In the genomic region with DNA sequence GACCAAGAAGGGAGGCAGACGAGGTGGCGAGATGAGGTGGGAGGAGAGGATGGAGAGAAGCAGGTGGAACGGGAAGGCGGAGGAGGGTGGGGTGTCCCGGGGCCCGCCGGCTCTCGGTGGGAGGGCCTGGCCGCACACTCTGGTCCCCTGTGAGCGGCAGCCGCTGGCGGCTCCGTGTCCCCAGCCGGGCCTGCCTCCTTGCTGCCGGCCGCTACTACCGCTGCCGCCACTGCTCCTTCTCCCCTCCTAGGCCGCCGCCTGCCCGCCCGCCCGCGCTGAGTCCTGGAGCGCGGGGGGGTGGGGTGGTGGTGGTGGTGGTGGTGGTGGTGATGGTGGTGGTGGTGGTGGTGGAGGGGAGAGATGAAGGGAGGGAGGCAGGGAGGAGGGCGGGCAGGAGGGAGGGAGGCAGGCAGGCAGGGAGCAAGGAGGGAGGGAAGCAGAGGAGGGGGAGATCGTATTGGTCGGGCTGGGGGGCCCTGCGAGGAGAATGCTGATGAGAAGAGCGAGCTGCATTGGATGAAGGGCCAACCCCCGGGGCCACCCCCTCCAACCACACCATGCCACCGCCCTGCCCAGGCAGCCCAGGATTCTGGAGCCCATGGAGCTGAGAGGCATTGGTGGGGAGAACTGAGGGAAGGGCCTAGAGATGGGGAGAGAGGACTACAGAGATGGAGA, we compare ENCODE assay signal across 7 mouse cellular contexts. TPM values are rescaled to one million over a fixed set of nuclear protein-coding genes. Genes with fewer than 3 reads are reported as not detected.
A peak's percentile ranks its signal among the peaks of the same experiment; 100 is the strongest.
DNase-seq lines count a peak whose midpoint lies in the region; ATAC-seq lines count a peak whose summit lies in the region.

No protein-coding gene starts in this region.

- no peaks in the 10 kb centered on the region for H3K9me3 ChIP-seq in embryonic facial prominence, embryonic 12.5 days
- H3K9me3 ChIP-seq in hindbrain, embryonic 12.5 days (replicated peaks) = no peaks in the 10 kb centered on the region

- H3K27me3 ChIP-seq in embryonic facial prominence, embryonic 12.5 days = no peaks in the 10 kb centered on the region
- no peaks in the 10 kb centered on the region for H3K27me3 ChIP-seq in hindbrain, embryonic 12.5 days

- no peak for ATAC-seq in embryonic facial prominence, embryonic 12.5 days (ENCODE audit: insufficient number of reproducible peaks, insufficient read depth, low FRiP score, low TSS enrichment)
- ATAC-seq in hindbrain, embryonic 12.5 days (ENCODE audit: low FRiP score) = peak; percentile 23

- peaks cover 40% of the 10 kb centered on the region for H3K4me1 ChIP-seq in embryonic facial prominence, embryonic 12.5 days
- H3K4me1 ChIP-seq in hindbrain, embryonic 12.5 days = peaks cover 65% of the 10 kb centered on the region

- 1% methylated on average over 21 of the region's 33 CpGs for WGBS in embryonic facial prominence, embryonic 12.5 days
- 0% methylated on average over 20 of the region's 33 CpGs for WGBS in hindbrain, embryonic 12.5 days

- peak overlapping the region; percentile 88 for H3K27ac ChIP-seq in embryonic facial prominence, embryonic 12.5 days
- H3K27ac ChIP-seq in hindbrain, embryonic 12.5 days = peak overlapping the region; percentile 95

- H3K9ac ChIP-seq in embryonic facial prominence, embryonic 12.5 days = peak overlapping the region; percentile 84
- H3K9ac ChIP-seq in hindbrain, embryonic 12.5 days = peak overlapping the region; percentile 93

- H3K4me2 ChIP-seq in embryonic facial prominence, embryonic 12.5 days (replicated peaks) = peak overlapping the region; percentile 94
- H3K4me2 ChIP-seq in hindbrain, embryonic 12.5 days (replicated peaks) = peak overlapping the region; percentile 94

- H3K36me3 ChIP-seq in embryonic facial prominence, embryonic 12.5 days = peaks cover 9% of the 10 kb centered on the region
- H3K36me3 ChIP-seq in hindbrain, embryonic 12.5 days = peaks cover 7% of the 10 kb centered on the region

- peak; percentile 44 for DNase-seq in CD4-positive helper T cell, adult 2 months (ENCODE audit: low read depth, low spot score)
- peak; percentile 94 for DNase-seq in Muller cell, postnatal 12 days (ENCODE audit: inconsistent ontology term)
- peak; percentile 42 to 77 for DNase-seq in left cerebral cortex, adult 8-10 months (ENCODE audit: low spot score in 2 of 2)
- DNase-seq in lung, postnatal 4 days = peak; percentile 50 to 66
- DNase-seq in right cerebral cortex, postnatal 36 days (ENCODE audit: low spot score in 2 of 2) = peak; percentile 63 to 67

- peak overlapping the region; percentile 73 for H3K4me3 ChIP-seq in embryonic facial prominence, embryonic 12.5 days
- peak overlapping the region; percentile 79 for H3K4me3 ChIP-seq in hindbrain, embryonic 12.5 days

RNA-seq across cellular contexts. Expression of a gene that starts 0.5 kb away (rescaled TPM):
- polyA plus RNA-seq in embryonic facial prominence, embryonic 12.5 days (2016; fragmentation: Nextera tagmentation; extraction: Ambion mirVana) = 38.8 and 41.5 TPM in 2 replicates
- 39.8 and 40.8 TPM in 2 replicates for polyA plus RNA-seq in hindbrain, embryonic 12.5 days (2016; fragmentation: Nextera tagmentation; extraction: Ambion mirVana)
- total RNA-seq in left cerebral cortex, adult 8-10 months (2022) = 10 to 100 TPM; 36.8 to 40.0 (median 37.1) TPM

RNA-seq across cellular contexts. Expression of a gene that starts 0.7 kb away (rescaled TPM):
- polyA plus RNA-seq in embryonic facial prominence, embryonic 12.5 days (2016; fragmentation: Nextera tagmentation; extraction: Ambion mirVana) = 12.4 and 13.1 TPM in 2 replicates
- polyA plus RNA-seq in hindbrain, embryonic 12.5 days (2016; fragmentation: Nextera tagmentation; extraction: Ambion mirVana) = 16.5 and 17.1 TPM in 2 replicates
- total RNA-seq in left cerebral cortex, adult 8-10 months (2022) = 100 to 1,000 TPM; 201 to 224 (median 207) TPM

Comparison
In these comparisons a context has a peak if more than half of its experiments do, and no peak if none do; other contexts are left out.
1. DNase-seq: peak in every context shown above with its lines; median percentile 94 in Muller cell, postnatal 12 days; 65 in right cerebral cortex, postnatal 36 days; 60 in left cerebral cortex, adult 8-10 months; 58 in lung, postnatal 4 days; 44 in CD4-positive helper T cell, adult 2 months.